Mouse (Mus musculus): ENCODE results near the gene Pih1d1.

GRCm38 (mm10) chr7:45151303-45151702, 2.8 kb upstream of the Pih1d1 start:
- TF ChIP-seq EP300 (IDR thresholded peaks at IDR 0.05; ENCODE audit: insufficient read depth, low read depth, low read length) (no peak), CTCF (IDR thresholded peaks at IDR 0.05) (no peak)

Measured in heart, adult 2 months (tissue).